Mouse (Mus musculus): Measurements from ENCODE around the gene Gm47283. TPM values are rescaled to one million over a fixed set of nuclear protein-coding genes. Genes with fewer than 3 reads are reported as not detected.
"Not testable (repeated sequence)": the region's sequence is repeated elsewhere in the genome, so short reads cannot be mapped to it uniquely, and the experiment has no call there.

Gm47283 gene
- total and polyA plus RNA-seq, 3 experiments, result not detected

DNA sequence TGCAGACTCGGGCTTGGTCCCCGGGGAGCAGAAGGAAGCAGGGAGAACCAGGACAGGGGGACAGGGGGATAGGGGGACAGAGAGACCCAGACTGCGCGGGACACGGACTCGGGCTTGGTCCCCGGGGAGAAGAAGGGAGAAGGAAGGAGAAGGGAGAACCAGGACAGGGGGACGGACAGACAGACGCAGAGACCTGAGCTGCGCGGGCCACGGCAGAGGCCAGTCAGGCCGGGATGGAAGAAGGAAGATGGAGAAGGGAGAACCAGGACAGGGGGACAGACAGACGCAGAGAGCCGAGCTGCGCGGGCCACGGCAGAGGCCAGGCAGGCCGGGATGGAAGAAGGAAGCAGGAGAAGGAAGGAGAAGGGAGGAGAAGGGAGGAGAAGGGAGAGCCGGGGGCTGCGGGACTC, 40.7 kb upstream of the Gm47283 start:
- H3K4me3 ChIP-seq (replicated peaks in 1 of 3; ENCODE audit: low read depth in 2 of 3, low read length in 2 of 3, poor library complexity in 1 of 3), result no peak overlapping the region
- H3K36me3 ChIP-seq (replicated peaks in 1 of 2; ENCODE audit: control insufficient read depth in 1 of 2, insufficient read depth in 1 of 2, low read length in 1 of 2), result peaks cover 15 to 26% of the 10 kb centered on the region in 2 experiments

GRCm38 (mm10) chrY:90744381-90744981, 40.1 kb upstream of the Gm47283 start:
- Histone ChIP-seq H3K36me3 (replicated peaks in 1 of 2; ENCODE audit: control insufficient read depth in 1 of 2, insufficient read depth in 1 of 2, low read length in 1 of 2) (peaks cover 9 to 19% of the 10 kb centered on the region in 2 experiments), H3K9ac (ENCODE audit: insufficient read depth, low read depth) (peak overlapping the region; percentile 35; the same call in 1 of the 2 replicates), H3K4me3 (replicated peaks in 1 of 3; ENCODE audit: low read depth in 2 of 3, low read length in 2 of 3, poor library complexity in 1 of 3) (peak overlapping the region in 1 of 3 experiments; percentile 23), H3K4me2 (ENCODE audit: insufficient read depth, low read depth, poor library complexity, severe bottlenecking) (peak overlapping the region; percentile 32; the same call in 1 of the 2 replicates), H3K9me3 (replicated peaks; ENCODE audit: low read length) (peaks cover 26% of the 10 kb centered on the region)
- peak; percentile 87 for DNase-seq (ENCODE audit: extremely low read depth)
- H3K79me2 ChIP-seq (replicated peaks; ENCODE audit: control insufficient read depth, extremely low read depth, insufficient read depth, poor library complexity, severe bottlenecking); H3K27me3 ChIP-seq (replicated peaks); H3K4me1 ChIP-seq (ENCODE audit: control insufficient read depth in 1 of 2, insufficient read depth in 2 of 2); in situ Hi-C loops (cut with MboI; ENCODE audit: low pct_ligation_motif_present, low pct_unique_long_range_greater_than_20kb, low sequenced_read_pairs); H3K27ac ChIP-seq (ENCODE audit: insufficient read depth, low read depth); dilution Hi-C loops (cut with MboI; ENCODE audit: extremely low pct_ligation_motif_present, extremely low pct_unique_long_range_greater_than_20kb, low sequenced_read_pairs): not testable (repeated sequence)

More for the DNA sequence above, 40.7 kb upstream of the Gm47283 start:
- peaks cover 32% of the 10 kb centered on the region for H3K9me3 ChIP-seq (replicated peaks; ENCODE audit: low read length)
- no peak for TF ChIP-seq ETS1 (conservative IDR thresholded peaks at IDR 0.05; ENCODE audit: low read depth, low read length)
- TF ChIP-seq CTCF (conservative IDR thresholded peaks at IDR 0.05 in 1 of 2, IDR thresholded peaks at IDR 0.05 in 1 of 2; ENCODE audit: low read depth in 2 of 2, low read length in 2 of 2), result no peak
- TF ChIP-seq E2F4 (IDR thresholded peaks at IDR 0.05; ENCODE audit: insufficient replicate concordance, low read depth, low read length), result no peak
- TF ChIP-seq ZNF384 (IDR thresholded peaks at IDR 0.05; ENCODE audit: low read depth, low read length), result no peak
- no peak for TF ChIP-seq NELFE (IDR thresholded peaks at IDR 0.05; ENCODE audit: low read depth, low read length)
- TF ChIP-seq MXI1 (IDR thresholded peaks at IDR 0.05; ENCODE audit: low read depth, low read length), result no peak
- no peak for TF ChIP-seq SIN3A (IDR thresholded peaks at IDR 0.05; ENCODE audit: low read length)
- TF ChIP-seq JUND (conservative IDR thresholded peaks at IDR 0.05; ENCODE audit: low read depth, low read length), result no peak
- no peak for TF ChIP-seq USF1 (IDR thresholded peaks at IDR 0.05; ENCODE audit: low read depth, low read length)
- TF ChIP-seq SMC3 (IDR thresholded peaks at IDR 0.05; ENCODE audit: low read depth, low read length), result no peak
- TF ChIP-seq KAT2A (IDR thresholded peaks at IDR 0.05; ENCODE audit: insufficient replicate concordance, low read length), result no peak
- in situ Hi-C loops (cut with MboI; ENCODE audit: low pct_ligation_motif_present, low pct_unique_long_range_greater_than_20kb, low sequenced_read_pairs) (no loop called here), dilution Hi-C loops (cut with MboI; ENCODE audit: extremely low pct_ligation_motif_present, extremely low pct_unique_long_range_greater_than_20kb, low sequenced_read_pairs) (no loop called here)
- H3K9ac ChIP-seq (ENCODE audit: insufficient read depth, low read depth), result no peak overlapping the region
- no peaks in the 10 kb centered on the region for H3K79me2 ChIP-seq (replicated peaks; ENCODE audit: control insufficient read depth, extremely low read depth, insufficient read depth, poor library complexity, severe bottlenecking)
- DNase-seq (ENCODE audit: extremely low read depth), result no peak
- H3K4me2 ChIP-seq (ENCODE audit: insufficient read depth, low read depth, poor library complexity, severe bottlenecking), result no peak overlapping the region
- no peaks in the 10 kb centered on the region for H3K27me3 ChIP-seq (replicated peaks)
- H3K27ac ChIP-seq (ENCODE audit: insufficient read depth, low read depth), result no peak overlapping the region
- H3K4me1 ChIP-seq (ENCODE audit: control insufficient read depth in 1 of 2, insufficient read depth in 2 of 2), result peaks cover 2 to 3% of the 10 kb centered on the region in 2 experiments; a peak in 1 of 4 replicates

DNA sequence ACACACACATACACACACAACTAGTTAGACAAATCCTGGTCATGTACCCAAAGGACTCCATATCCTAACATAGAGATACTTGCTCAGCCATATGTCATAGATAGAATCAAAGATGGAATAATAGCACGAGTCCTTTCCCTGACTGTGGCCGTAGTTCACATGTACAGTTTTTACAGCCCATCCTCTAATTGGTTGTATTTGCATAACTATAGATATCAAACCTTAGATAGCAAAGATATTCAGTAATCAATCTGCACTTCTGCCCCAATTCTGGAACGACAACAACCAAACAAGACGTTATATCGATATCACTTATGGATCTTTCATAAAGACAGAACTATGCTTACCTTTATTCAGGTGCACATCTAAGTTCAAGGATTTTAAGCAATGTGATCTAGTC, 39.3 kb upstream of the Gm47283 start:
- H3K79me2 ChIP-seq (replicated peaks; ENCODE audit: control insufficient read depth, extremely low read depth, insufficient read depth, poor library complexity, severe bottlenecking); H3K4me3 ChIP-seq (replicated peaks in 1 of 3; ENCODE audit: low read depth in 2 of 3, low read length in 2 of 3, poor library complexity in 1 of 3); in situ Hi-C loops (cut with MboI; ENCODE audit: low pct_ligation_motif_present, low pct_unique_long_range_greater_than_20kb, low sequenced_read_pairs); DNase-seq (ENCODE audit: extremely low read depth); H3K27me3 ChIP-seq (replicated peaks); H3K4me1 ChIP-seq (ENCODE audit: control insufficient read depth in 1 of 2, insufficient read depth in 2 of 2); dilution Hi-C loops (cut with MboI; ENCODE audit: extremely low pct_ligation_motif_present, extremely low pct_unique_long_range_greater_than_20kb, low sequenced_read_pairs); H3K9ac ChIP-seq (ENCODE audit: insufficient read depth, low read depth); H3K4me2 ChIP-seq (ENCODE audit: insufficient read depth, low read depth, poor library complexity, severe bottlenecking): not testable (repeated sequence)
- Histone ChIP-seq H3K36me3 (replicated peaks in 1 of 2; ENCODE audit: control insufficient read depth in 1 of 2, insufficient read depth in 1 of 2, low read length in 1 of 2) (peaks cover 2 to 11% of the 10 kb centered on the region in 2 experiments), H3K9me3 (replicated peaks; ENCODE audit: low read length) (peaks cover 18% of the 10 kb centered on the region), H3K27ac (ENCODE audit: insufficient read depth, low read depth) (0 out of 2 replicates have a peak overlapping the region, but pooled peaks have one; percentile 0)

DNA sequence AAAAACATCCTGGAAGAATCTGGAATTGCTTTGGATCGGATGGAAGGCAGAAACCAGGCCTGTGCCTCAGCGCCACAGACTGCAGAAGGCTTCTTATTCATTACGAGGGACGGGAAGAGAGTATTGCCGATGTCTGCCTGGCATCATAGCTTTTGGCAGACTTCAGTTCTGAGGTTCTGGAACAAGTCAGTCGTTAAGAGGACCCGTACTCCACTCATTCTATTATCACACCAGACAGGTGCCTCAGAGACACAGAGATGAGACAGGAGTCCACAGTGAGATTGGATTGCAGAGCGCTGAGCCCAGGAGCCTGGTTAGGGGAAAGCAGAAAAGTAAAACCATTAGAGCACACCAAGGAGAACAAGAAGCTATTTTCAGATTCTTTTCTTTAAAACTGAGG, 29.8 kb upstream of the Gm47283 start, which contains the start of gene Gm21860:
Gm21860 (minus strand) TSS at position 101 of the 400 bp plus-strand sequence.
- in situ Hi-C loops (cut with MboI; ENCODE audit: low pct_ligation_motif_present, low pct_unique_long_range_greater_than_20kb, low sequenced_read_pairs); H3K9ac ChIP-seq (ENCODE audit: insufficient read depth, low read depth); H3K27ac ChIP-seq (ENCODE audit: insufficient read depth, low read depth); H3K9me3 ChIP-seq (replicated peaks; ENCODE audit: low read length); H3K27me3 ChIP-seq (replicated peaks); DNase-seq (ENCODE audit: extremely low read depth); H3K4me2 ChIP-seq (ENCODE audit: insufficient read depth, low read depth, poor library complexity, severe bottlenecking); dilution Hi-C loops (cut with MboI; ENCODE audit: extremely low pct_ligation_motif_present, extremely low pct_unique_long_range_greater_than_20kb, low sequenced_read_pairs); H3K36me3 ChIP-seq (replicated peaks in 1 of 2; ENCODE audit: control insufficient read depth in 1 of 2, insufficient read depth in 1 of 2, low read length in 1 of 2); H3K79me2 ChIP-seq (replicated peaks; ENCODE audit: control insufficient read depth, extremely low read depth, insufficient read depth, poor library complexity, severe bottlenecking); H3K4me1 ChIP-seq (ENCODE audit: control insufficient read depth in 1 of 2, insufficient read depth in 2 of 2); H3K4me3 ChIP-seq (replicated peaks in 1 of 3; ENCODE audit: low read depth in 2 of 3, low read length in 2 of 3, poor library complexity in 1 of 3): not testable (repeated sequence)

DNA sequence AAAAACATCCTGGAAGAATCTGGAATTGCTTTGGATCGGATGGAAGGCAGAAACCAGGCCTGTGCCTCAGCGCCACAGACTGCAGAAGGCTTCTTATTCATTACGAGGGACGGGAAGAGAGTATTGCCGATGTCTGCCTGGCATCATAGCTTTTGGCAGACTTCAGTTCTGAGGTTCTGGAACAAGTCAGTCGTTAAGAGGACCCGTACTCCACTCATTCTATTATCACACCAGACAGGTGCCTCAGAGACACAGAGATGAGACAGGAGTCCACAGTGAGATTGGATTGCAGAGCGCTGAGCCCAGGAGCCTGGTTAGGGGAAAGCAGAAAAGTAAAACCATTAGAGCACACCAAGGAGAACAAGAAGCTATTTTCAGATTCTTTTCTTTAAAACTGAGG, 54.5 kb downstream of the Gm47283 start, which contains the start of gene Gm21748:
Gm21748 (minus strand) TSS at position 101 of the 400 bp plus-strand sequence.
- H3K4me1 ChIP-seq (ENCODE audit: control insufficient read depth in 1 of 2, insufficient read depth in 2 of 2); DNase-seq (ENCODE audit: extremely low read depth); H3K27ac ChIP-seq (ENCODE audit: insufficient read depth, low read depth); H3K9ac ChIP-seq (ENCODE audit: insufficient read depth, low read depth); H3K36me3 ChIP-seq (replicated peaks in 1 of 2; ENCODE audit: control insufficient read depth in 1 of 2, insufficient read depth in 1 of 2, low read length in 1 of 2); H3K9me3 ChIP-seq (replicated peaks; ENCODE audit: low read length); H3K79me2 ChIP-seq (replicated peaks; ENCODE audit: control insufficient read depth, extremely low read depth, insufficient read depth, poor library complexity, severe bottlenecking); in situ Hi-C loops (cut with MboI; ENCODE audit: low pct_ligation_motif_present, low pct_unique_long_range_greater_than_20kb, low sequenced_read_pairs); dilution Hi-C loops (cut with MboI; ENCODE audit: extremely low pct_ligation_motif_present, extremely low pct_unique_long_range_greater_than_20kb, low sequenced_read_pairs); H3K27me3 ChIP-seq (replicated peaks); H3K4me2 ChIP-seq (ENCODE audit: insufficient read depth, low read depth, poor library complexity, severe bottlenecking); H3K4me3 ChIP-seq (replicated peaks in 1 of 3; ENCODE audit: low read depth in 2 of 3, low read length in 2 of 3, poor library complexity in 1 of 3): not testable (repeated sequence)
